Mouse (Mus musculus): Measurements from ENCODE around the gene Nop2. TPM values are rescaled to one million over a fixed set of nuclear protein-coding genes. Genes with fewer than 3 reads are reported as not detected.

The Nop2 gene
- polyA plus RNA-seq, 1 experiment, result 7.8 TPM

- Histone ChIP-seq H3K4me3 (ENCODE audit: low read depth, low read length) (no peak overlapping the region), H3K36me3 (ENCODE audit: control insufficient read depth, insufficient read depth, low read length) (no peaks in the 10 kb centered on the region; the same call in 1 of the 2 replicates), H3K27me3 (ENCODE audit: control insufficient read depth, insufficient read depth, low read length) (no peaks in the 10 kb centered on the region; the same call in 1 of the 2 replicates), H3K27ac (ENCODE audit: insufficient read depth, low read depth, low read length) (no peak overlapping the region), H3K4me1 (ENCODE audit: control insufficient read depth, insufficient read depth, insufficient read length, low read length) (peaks cover 5% of the 10 kb centered on the region; the same call in 1 of the 2 replicates)
- TF ChIP-seq POLR2A (IDR thresholded peaks at IDR 0.05; ENCODE audit: low read depth, low read length), result no peak
- no peak for TF ChIP-seq CTCF (IDR thresholded peaks at IDR 0.05; ENCODE audit: extremely low read depth, insufficient read length, insufficient replicate concordance, low read depth, low read length)
- WGBS, result 63% methylated on average over 22 of the region's 22 CpGs
These were observed 20.7 kb downstream of the Nop2 start for GRCm38 (mm10) chr6:125152212-125153017.

- TF ChIP-seq CTCF (IDR thresholded peaks at IDR 0.05; ENCODE audit: extremely low read depth, insufficient read length, insufficient replicate concordance, low read depth, low read length) (no peak), POLR2A (IDR thresholded peaks at IDR 0.05; ENCODE audit: low read depth, low read length) (no peak)
- Histone ChIP-seq H3K27me3 (ENCODE audit: control insufficient read depth, insufficient read depth, low read length) (no peaks in the 10 kb centered on the region; the same call in 1 of the 2 replicates), H3K36me3 (ENCODE audit: control insufficient read depth, insufficient read depth, low read length) (no peaks in the 10 kb centered on the region; the same call in 1 of the 2 replicates), H3K27ac (ENCODE audit: insufficient read depth, low read depth, low read length) (no peak overlapping the region), H3K4me1 (ENCODE audit: control insufficient read depth, insufficient read depth, insufficient read length, low read length) (peaks cover 5% of the 10 kb centered on the region; the same call in 1 of the 2 replicates), H3K4me3 (ENCODE audit: low read depth, low read length) (no peak overlapping the region)
- 70% methylated on average over 5 of the region's 5 CpGs for WGBS
These were observed 21.3 kb downstream of the Nop2 start for GRCm38 (mm10) chr6:125153018-125153389.

GRCm38 (mm10) chr6:125153682-125154081, 22.0 kb downstream of the Nop2 start:
- H3K27me3 ChIP-seq (ENCODE audit: control insufficient read depth, insufficient read depth, low read length), result no peaks in the 10 kb centered on the region; the same call in 1 of the 2 replicates
- no peak overlapping the region for H3K27ac ChIP-seq (ENCODE audit: insufficient read depth, low read depth, low read length)
- WGBS, result 82% methylated on average over 4 of the region's 4 CpGs
- no peak overlapping the region for H3K4me3 ChIP-seq (ENCODE audit: low read depth, low read length)
- H3K4me1 ChIP-seq (ENCODE audit: control insufficient read depth, insufficient read depth, insufficient read length, low read length), result peaks cover 5% of the 10 kb centered on the region; the same call in 1 of the 2 replicates
- TF ChIP-seq POLR2A (IDR thresholded peaks at IDR 0.05; ENCODE audit: low read depth, low read length) (no peak), CTCF (IDR thresholded peaks at IDR 0.05; ENCODE audit: extremely low read depth, insufficient read length, insufficient replicate concordance, low read depth, low read length) (no peak)
- no peaks in the 10 kb centered on the region; the same call in 1 of the 2 replicates for H3K36me3 ChIP-seq (ENCODE audit: control insufficient read depth, insufficient read depth, low read length)

GRCm38 (mm10) chr6:125154550-125154949, 22.8 kb downstream of the Nop2 start:
- Histone ChIP-seq H3K36me3 (ENCODE audit: control insufficient read depth, insufficient read depth, low read length) (peaks cover 4% of the 10 kb centered on the region; the same call in 1 of the 2 replicates), H3K27me3 (ENCODE audit: control insufficient read depth, insufficient read depth, low read length) (no peaks in the 10 kb centered on the region; the same call in 1 of the 2 replicates), H3K4me1 (ENCODE audit: control insufficient read depth, insufficient read depth, insufficient read length, low read length) (peaks cover 5% of the 10 kb centered on the region; the same call in 1 of the 2 replicates), H3K4me3 (ENCODE audit: low read depth, low read length) (no peak overlapping the region), H3K27ac (ENCODE audit: insufficient read depth, low read depth, low read length) (no peak overlapping the region)
- TF ChIP-seq POLR2A (IDR thresholded peaks at IDR 0.05; ENCODE audit: low read depth, low read length), result no peak
- no peak for TF ChIP-seq CTCF (IDR thresholded peaks at IDR 0.05; ENCODE audit: extremely low read depth, insufficient read length, insufficient replicate concordance, low read depth, low read length)

GRCm38 (mm10) chr6:125155262-125155661, 23.6 kb downstream of the Nop2 start:
- no peaks in the 10 kb centered on the region; the same call in 1 of the 2 replicates for H3K27me3 ChIP-seq (ENCODE audit: control insufficient read depth, insufficient read depth, low read length)
- peaks cover 5% of the 10 kb centered on the region; the same call in 1 of the 2 replicates for H3K4me1 ChIP-seq (ENCODE audit: control insufficient read depth, insufficient read depth, insufficient read length, low read length)
- H3K27ac ChIP-seq (ENCODE audit: insufficient read depth, low read depth, low read length), result no peak overlapping the region
- no peak overlapping the region for H3K4me3 ChIP-seq (ENCODE audit: low read depth, low read length)
- no peak for TF ChIP-seq CTCF (IDR thresholded peaks at IDR 0.05; ENCODE audit: extremely low read depth, insufficient read length, insufficient replicate concordance, low read depth, low read length)
- TF ChIP-seq POLR2A (IDR thresholded peaks at IDR 0.05; ENCODE audit: low read depth, low read length), result no peak
- peaks cover 8% of the 10 kb centered on the region; the same call in 1 of the 2 replicates for H3K36me3 ChIP-seq (ENCODE audit: control insufficient read depth, insufficient read depth, low read length)
- WGBS, result 33% methylated on average over 8 of the region's 8 CpGs

GRCm38 (mm10) chr6:125156491-125156890, 24.8 kb downstream of the Nop2 start:
- Histone ChIP-seq H3K27me3 (ENCODE audit: control insufficient read depth, insufficient read depth, low read length) (no peaks in the 10 kb centered on the region; the same call in 1 of the 2 replicates), H3K4me3 (ENCODE audit: low read depth, low read length) (no peak overlapping the region), H3K36me3 (ENCODE audit: control insufficient read depth, insufficient read depth, low read length) (peaks cover 15% of the 10 kb centered on the region), H3K27ac (ENCODE audit: insufficient read depth, low read depth, low read length) (no peak overlapping the region), H3K4me1 (ENCODE audit: control insufficient read depth, insufficient read depth, insufficient read length, low read length) (peaks cover 14% of the 10 kb centered on the region)
- 70% methylated on average over 3 of the region's 3 CpGs for WGBS
- TF ChIP-seq CTCF (IDR thresholded peaks at IDR 0.05; ENCODE audit: extremely low read depth, insufficient read length, insufficient replicate concordance, low read depth, low read length) (no peak), POLR2A (IDR thresholded peaks at IDR 0.05; ENCODE audit: low read depth, low read length) (no peak)

Measured in small intestine, adult 2 months (tissue).